Mouse (Mus musculus) cortical plate, adult 2 months (tissue): ENCODE data around the gene Gm28539. TPM values are rescaled to one million over a fixed set of nuclear protein-coding genes. Genes with fewer than 3 reads are reported as not detected.

ENCODE experiments used
- H3K27ac ChIP-seq: fragments of 200-500 bp; 2 replicates; pipeline ENCODE4 v1.5.1; 2012; ENCODE audit warnings: low read length, control low read depth, inconsistent platforms; ENCODE audit not compliant: insufficient read depth
- H3K4me1 ChIP-seq: fragments of 200-500 bp; 2 replicates; pipeline ENCODE4 v1.6.1; 2011; ENCODE audit warnings: low read length; ENCODE audit not compliant: control insufficient read depth, insufficient read depth
- H3K4me3 ChIP-seq: fragments of 200-500 bp; 2 replicates; pipeline ENCODE4 v1.5.1; 2011; ENCODE audit warnings: mild to moderate bottlenecking, low read length, control low read depth; ENCODE audit not compliant: insufficient read depth
- CTCF ChIP-seq: fragments of 200-500 bp; IDR thresholded peaks from 2 replicates; pipeline ENCODE4 v1.5.1; 2011; ENCODE audit warnings: mild to moderate bottlenecking, control low read depth, low read length; ENCODE audit not compliant: insufficient read depth; ENCODE audit errors: extremely low read depth
- POLR2A ChIP-seq: fragments of 200-500 bp; IDR thresholded peaks from 2 replicates; pipeline ENCODE4 v1.6.1; 2011; ENCODE audit warnings: mild to moderate bottlenecking, low read length, control low read depth; ENCODE audit not compliant: insufficient read depth; ENCODE audit errors: extremely low read depth
- polyA plus RNA-seq: library from polyadenylated mRNA; depleted of rRNA; stranded (reverse); fragments of >200 nt; gene quantifications from 2 replicates; pipeline ENCODE4 v1.2.3, GENCODE M21; 2012; rRNA removed

Gm28539 gene
- 0.45 TPM in 1 of 2 replicates, not detected in the other for polyA plus RNA-seq

- Histone ChIP-seq H3K27ac (no peak within 1 kb of the TSS), H3K4me1 (peaks cover 4% of the 10 kb centered on the region; the same call in 1 of the 2 replicates), H3K4me3 (peak within 1 kb of the TSS; percentile 51)
- TF ChIP-seq POLR2A (peak; percentile 83), CTCF (no peak)
Observed at GRCm38 (mm10) chr16:18836468-18837208, at the start of gene Gm28539, which contains the start of gene 2510002D24Rik. Gene Gm28539, plus strand, starts transcription at chr16:18836584. Gene 2510002D24Rik, plus strand, starts transcription at chr16:18836578.

DNA sequence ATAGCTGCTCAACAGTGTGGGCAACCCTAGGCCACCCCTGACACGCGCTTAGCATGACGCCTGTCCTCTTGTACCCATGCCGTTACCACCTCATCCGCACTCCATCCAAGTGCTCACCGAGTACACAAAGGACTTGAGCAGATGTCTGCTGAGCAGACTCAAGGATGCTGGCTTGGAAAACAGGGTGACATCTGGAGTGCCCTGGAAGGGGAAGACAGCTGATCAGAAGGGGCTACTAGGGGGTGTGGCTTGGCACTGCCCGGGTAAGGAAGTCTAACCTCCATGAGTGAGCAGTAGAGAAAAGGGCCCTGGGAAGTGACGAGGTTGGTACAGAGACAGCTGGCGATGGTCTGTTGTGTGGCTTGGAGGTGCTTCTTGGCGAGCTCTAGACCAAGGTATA, 49.7 kb upstream of the Gm28539 start:
- H3K27ac ChIP-seq = no peak overlapping the region
- TF ChIP-seq POLR2A (no peak), CTCF (no peak)
- H3K4me3 ChIP-seq = no peak overlapping the region
- H3K4me1 ChIP-seq = no peaks in the 10 kb centered on the region

DNA sequence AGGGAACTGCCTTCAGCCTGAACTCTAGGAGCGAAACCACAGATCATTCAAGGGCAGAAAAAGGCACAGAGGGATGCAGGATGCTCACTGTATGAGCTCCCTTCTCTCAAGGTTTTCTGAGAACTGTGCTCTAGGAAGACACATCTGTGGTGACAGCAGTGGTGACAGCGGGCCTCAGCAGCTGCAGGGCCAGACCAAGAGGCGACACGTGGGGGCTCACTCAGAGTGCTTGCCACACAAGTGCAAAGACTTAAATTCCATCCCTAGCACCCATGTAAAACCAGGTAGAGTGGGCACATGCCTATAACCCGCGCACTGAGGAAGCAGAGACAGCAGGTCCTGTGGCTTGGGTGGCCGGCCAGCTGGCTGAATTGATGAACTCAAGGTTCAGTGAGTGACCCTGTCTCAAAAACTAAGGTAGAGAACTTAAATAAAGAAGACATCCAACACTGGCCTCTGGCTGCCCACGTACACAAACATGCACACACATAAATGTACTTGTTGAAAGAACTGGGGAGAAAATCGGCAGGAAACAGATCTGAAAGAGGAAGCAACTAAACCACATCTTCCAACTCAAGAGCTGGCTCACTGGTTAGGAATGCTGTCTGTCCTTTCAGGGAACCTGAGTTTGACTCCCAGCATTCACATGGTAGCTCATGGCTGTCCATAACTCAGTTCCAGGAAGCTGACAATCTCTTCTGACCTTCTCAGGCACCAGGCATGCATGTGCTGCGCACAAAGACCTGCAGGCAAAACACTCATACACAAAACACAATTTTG, 47.6 kb upstream of the Gm28539 start:
- TF ChIP-seq POLR2A = no peak
- no peak for TF ChIP-seq CTCF
- Histone ChIP-seq H3K4me1 (no peaks in the 10 kb centered on the region), H3K27ac (no peak overlapping the region), H3K4me3 (no peak overlapping the region)

DNA sequence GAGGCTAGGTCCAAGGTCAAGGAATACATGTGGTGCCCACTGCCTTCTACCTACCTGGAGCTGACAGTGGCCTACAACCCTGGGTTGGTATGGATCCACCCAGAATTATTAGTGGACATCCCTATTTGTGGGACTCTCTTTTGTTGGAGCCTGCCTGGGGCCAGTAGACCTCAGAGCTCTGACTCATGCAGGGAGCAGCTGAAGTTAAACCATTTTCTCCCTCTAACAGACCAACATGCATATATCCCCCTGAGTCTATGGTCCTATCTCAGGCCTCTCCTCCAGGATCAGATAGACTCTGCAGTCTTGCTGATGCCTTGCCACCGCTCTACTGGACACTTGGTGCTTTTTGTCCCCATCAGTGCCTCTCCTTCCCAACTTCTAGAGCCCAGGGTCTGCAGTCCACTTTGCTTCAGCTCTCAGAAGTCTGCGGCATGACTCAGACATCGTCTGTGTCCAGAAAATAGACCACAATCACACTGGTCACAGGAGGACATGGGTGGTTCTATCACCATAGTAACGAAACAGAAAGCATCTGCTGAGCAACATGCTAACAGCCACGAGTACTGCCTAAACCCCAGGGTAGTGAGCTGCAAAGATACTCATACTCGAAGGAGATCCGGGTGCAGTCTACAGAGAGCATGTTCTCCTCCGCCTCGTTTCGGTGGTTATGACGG, 41.0 kb upstream of the Gm28539 start:
- no peak overlapping the region for H3K27ac ChIP-seq
- peaks cover 3% of the 10 kb centered on the region for H3K4me1 ChIP-seq
- TF ChIP-seq POLR2A = no peak
- TF ChIP-seq CTCF = no peak
- no peak overlapping the region for H3K4me3 ChIP-seq

GRCm38 (mm10) chr16:18796645-18797044, 39.7 kb upstream of the Gm28539 start:
- Histone ChIP-seq H3K27ac (no peak overlapping the region), H3K4me1 (peaks cover 3% of the 10 kb centered on the region), H3K4me3 (no peak overlapping the region)
- TF ChIP-seq CTCF = no peak
- TF ChIP-seq POLR2A = no peak

DNA sequence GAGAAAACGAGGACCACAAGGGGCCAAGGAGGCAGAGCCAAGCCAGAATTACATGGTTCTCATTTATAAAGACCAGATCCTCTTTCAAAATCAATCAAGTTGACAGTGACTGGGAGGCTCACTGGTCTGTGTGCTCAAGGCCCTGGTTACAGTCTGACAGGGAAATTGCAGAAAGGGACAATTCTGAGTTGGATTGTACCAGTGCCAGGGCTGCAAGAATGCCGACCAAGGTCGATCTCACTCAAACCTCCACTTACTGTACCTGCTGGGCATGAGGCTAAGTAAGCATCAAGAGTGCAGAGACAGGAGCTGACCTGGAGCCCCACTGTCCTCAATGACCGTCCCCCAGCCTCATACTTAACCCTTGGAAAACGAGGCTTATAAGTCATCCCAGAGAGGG, 38.2 kb upstream of the Gm28539 start:
- H3K4me3 ChIP-seq = no peak overlapping the region
- H3K27ac ChIP-seq = no peak overlapping the region
- H3K4me1 ChIP-seq = peaks cover 3% of the 10 kb centered on the region
- TF ChIP-seq CTCF (no peak), POLR2A (no peak)

- peak; percentile 99 for TF ChIP-seq CTCF
- no peak for TF ChIP-seq POLR2A
- no peak overlapping the region for H3K27ac ChIP-seq
- no peak overlapping the region for H3K4me3 ChIP-seq
- peaks cover 3% of the 10 kb centered on the region for H3K4me1 ChIP-seq
Observed at GRCm38 (mm10) chr16:18798841-18799240, 37.5 kb upstream of the Gm28539 start.

GRCm38 (mm10) chr16:18805746-18806145, 30.6 kb upstream of the Gm28539 start:
- TF ChIP-seq POLR2A (no peak), CTCF (no peak)
- no peaks in the 10 kb centered on the region for H3K4me1 ChIP-seq
- no peak overlapping the region for H3K4me3 ChIP-seq
- H3K27ac ChIP-seq = no peak overlapping the region

DNA sequence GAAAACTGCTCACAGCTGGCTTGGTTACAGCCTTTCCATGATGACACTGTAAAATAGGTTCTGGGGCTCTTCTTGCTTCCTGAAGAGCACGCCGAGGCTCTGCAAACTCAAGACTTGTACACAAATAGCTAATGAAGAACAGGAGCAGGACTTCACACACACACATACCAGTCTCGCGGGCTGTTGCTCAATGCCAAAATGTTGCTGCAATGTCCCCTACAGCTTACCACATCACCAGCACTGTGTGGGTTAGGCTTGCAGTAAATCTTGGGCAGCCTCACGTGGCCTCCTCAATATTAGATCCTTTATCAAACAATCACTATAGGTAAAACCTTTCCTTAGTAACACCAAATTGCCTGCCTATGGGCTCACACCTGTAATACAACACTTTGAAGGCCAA, 27.4 kb upstream of the Gm28539 start:
- H3K4me3 ChIP-seq = no peak overlapping the region
- H3K27ac ChIP-seq = no peak overlapping the region
- TF ChIP-seq POLR2A = no peak
- TF ChIP-seq CTCF = no peak
- H3K4me1 ChIP-seq = peaks cover 1% of the 10 kb centered on the region; the same call in 1 of the 2 replicates
